In the genomic region with DNA sequence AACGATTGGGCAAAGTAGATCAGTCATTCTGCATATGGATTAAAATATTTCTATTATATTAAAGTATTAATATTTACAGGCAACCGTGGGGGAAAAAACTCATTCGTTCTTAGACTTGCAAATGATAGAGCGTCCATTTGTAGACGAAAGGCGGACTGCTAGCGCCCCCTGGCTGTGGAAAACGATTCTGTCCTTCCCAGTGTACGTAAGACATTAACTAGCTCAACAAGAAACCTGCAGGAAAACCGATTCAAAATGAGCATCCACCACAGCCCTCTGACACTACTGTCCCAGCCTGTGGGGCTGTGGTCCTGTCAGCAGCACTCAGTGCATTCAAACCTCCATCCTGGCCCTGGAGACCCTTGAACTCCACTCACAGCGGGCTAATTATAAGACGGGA, we compare ENCODE assay signal across 8 mouse cellular contexts. TPM values are rescaled to one million over a fixed set of nuclear protein-coding genes. Genes with fewer than 3 reads are reported as not detected.
DNase-seq lines count a peak whose midpoint lies in the region; ATAC-seq and TF ChIP-seq lines count a peak whose summit lies in the region.

No protein-coding gene starts in this region.

- no peak for ATAC-seq in neural tube, embryonic 15.5 days (ENCODE audit: low FRiP score)

- TF ChIP-seq POLR2A in lung, adult 2 months (IDR thresholded peaks at IDR 0.05; ENCODE audit: borderline replicate concordance, extremely low read depth, low read depth, low read length): no peak

- WGBS in neural tube, embryonic 15.5 days: 13% methylated on average over 12 of the region's 12 CpGs
- WGBS in lung, adult 2 months: 14% methylated on average over 12 of the region's 12 CpGs

- no peaks in the 10 kb centered on the region for H3K36me3 ChIP-seq in neural tube, embryonic 15.5 days

- H3K4me3 ChIP-seq in neural tube, embryonic 15.5 days (replicated peaks): no peak overlapping the region
- H3K4me3 ChIP-seq in lung, adult 2 months (replicated peaks; ENCODE audit: extremely low read depth, low read depth, low read length): no peak overlapping the region

- peak; percentile 88 for DNase-seq in neural tube, embryonic 10.5 days (ENCODE audit: extremely low spot score, low spot score)
- DNase-seq in embryo, embryonic 10 days (ENCODE audit: low spot score): peak; percentile 94
- peak; percentile 81 to 87 for DNase-seq in gastrocnemius, postnatal 4 days (ENCODE audit: low spot score in 2 of 2)
- DNase-seq in kidney, postnatal 25 days: peak; percentile 80 to 91
- DNase-seq in lung, adult 2 months: peak; percentile 77
- DNase-seq in ovary, postnatal 14 days (ENCODE audit: low spot score): peak; percentile 86
- peak; percentile 86 for DNase-seq in thymus, postnatal 0 days (ENCODE audit: low spot score)

- H3K9ac ChIP-seq in neural tube, embryonic 15.5 days (replicated peaks): no peak overlapping the region

- no peaks in the 10 kb centered on the region for H3K27me3 ChIP-seq in neural tube, embryonic 15.5 days (replicated peaks)

- H3K9me3 ChIP-seq in neural tube, embryonic 15.5 days (replicated peaks): no peaks in the 10 kb centered on the region

- TF ChIP-seq CTCF in lung, adult 2 months (IDR thresholded peaks at IDR 0.05; ENCODE audit: insufficient read depth, low read length): peak; percentile 95

- no peak overlapping the region for H3K27ac ChIP-seq in neural tube, embryonic 15.5 days (replicated peaks)

- H3K4me2 ChIP-seq in neural tube, embryonic 15.5 days: no peak overlapping the region

- peaks cover 2% of the 10 kb centered on the region; the same call in 1 of the 2 replicates for H3K4me1 ChIP-seq in neural tube, embryonic 15.5 days
- H3K4me1 ChIP-seq in lung, adult 2 months (ENCODE audit: control insufficient read depth, insufficient read depth, low read length): no peaks in the 10 kb centered on the region

RNA-seq across cellular contexts. Expression of gene Gfra1, which starts 13.7 kb away (rescaled TPM):
- 65.1 and 70.0 TPM in 2 replicates for polyA plus RNA-seq in neural tube, embryonic 15.5 days (2015; fragmentation: Nextera tagmentation; extraction: Ambion mirVana)
- total RNA-seq in gastrocnemius, postnatal 4 days (2021): 10 to 100 TPM; 12.5 to 13.9 TPM
- 4.9 and 7.8 TPM in 2 replicates for polyA plus RNA-seq in lung, adult 2 months (2012; rRNA removed)
- polyA plus RNA-seq in thymus, postnatal 0 days (2015; fragmentation: Nextera tagmentation; extraction: Ambion mirVana): 32.6 and 36.2 TPM in 2 replicates

RNA-seq across cellular contexts. Expression of gene Ccdc172, which starts 42.4 kb away (rescaled TPM):
- polyA plus RNA-seq in neural tube, embryonic 15.5 days (2015; fragmentation: Nextera tagmentation; extraction: Ambion mirVana): not detected in 2 replicates
- total RNA-seq in gastrocnemius, postnatal 4 days (2021): not detected
- not detected in 2 replicates for polyA plus RNA-seq in lung, adult 2 months (2012; rRNA removed)
- polyA plus RNA-seq in thymus, postnatal 0 days (2015; fragmentation: Nextera tagmentation; extraction: Ambion mirVana): not detected in 2 replicates
